Mouse (Mus musculus) retina, postnatal 7 days (tissue): Measurements from ENCODE around the gene Wnt10a.

Experiments used
- DNase-seq: peaks from one replicate; pipeline ENCODE4 v3.0.0-alpha.2; 2012; ENCODE audit warnings: low read depth, low spot score

Wnt10a gene

DNA sequence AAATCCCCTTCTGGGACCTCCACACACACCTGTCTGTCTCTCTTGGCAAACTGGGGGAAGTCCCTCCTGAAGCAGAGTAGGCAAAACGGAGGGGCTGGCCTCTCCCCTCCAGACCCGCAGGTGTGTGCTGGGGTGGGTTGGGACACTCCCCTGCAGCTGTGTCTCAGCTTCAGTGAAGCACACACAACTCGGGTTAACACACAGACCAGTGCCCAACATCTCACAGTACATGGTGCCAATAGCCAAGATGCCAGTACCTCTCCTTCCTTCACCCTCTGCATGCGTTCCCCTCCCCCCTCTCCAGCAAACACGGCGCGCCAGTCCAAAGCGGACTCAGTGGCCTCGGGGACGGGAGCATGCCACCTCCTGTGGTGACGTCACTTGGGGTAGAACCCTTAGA lies at the start of gene Wnt10a:
TSS of gene Wnt10a (plus strand) at position 268 of the 400 bp plus-strand sequence.
- DNase-seq, result no peak

DNA sequence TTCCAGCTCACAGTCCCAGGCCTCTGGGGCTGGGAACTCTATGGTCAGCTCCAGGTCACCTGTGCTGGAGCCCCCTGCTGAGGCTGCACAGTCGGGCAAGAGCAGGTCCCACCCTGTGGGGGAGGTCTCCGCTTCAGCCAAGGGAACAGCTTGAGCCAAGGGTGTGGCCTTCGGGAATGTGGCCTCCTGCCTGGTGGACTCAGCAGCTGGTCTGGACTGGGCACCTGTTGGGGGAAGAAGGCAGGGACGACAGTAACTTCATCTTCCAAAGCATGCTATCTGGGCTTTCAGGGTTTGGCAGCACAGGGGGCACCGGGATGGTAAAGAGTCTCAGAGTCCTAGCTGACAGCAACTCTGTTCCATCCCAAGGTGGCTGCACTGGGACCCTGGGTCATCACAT lies 44.0 kb upstream of the Wnt10a start:
- DNase-seq, result no peak

DNA sequence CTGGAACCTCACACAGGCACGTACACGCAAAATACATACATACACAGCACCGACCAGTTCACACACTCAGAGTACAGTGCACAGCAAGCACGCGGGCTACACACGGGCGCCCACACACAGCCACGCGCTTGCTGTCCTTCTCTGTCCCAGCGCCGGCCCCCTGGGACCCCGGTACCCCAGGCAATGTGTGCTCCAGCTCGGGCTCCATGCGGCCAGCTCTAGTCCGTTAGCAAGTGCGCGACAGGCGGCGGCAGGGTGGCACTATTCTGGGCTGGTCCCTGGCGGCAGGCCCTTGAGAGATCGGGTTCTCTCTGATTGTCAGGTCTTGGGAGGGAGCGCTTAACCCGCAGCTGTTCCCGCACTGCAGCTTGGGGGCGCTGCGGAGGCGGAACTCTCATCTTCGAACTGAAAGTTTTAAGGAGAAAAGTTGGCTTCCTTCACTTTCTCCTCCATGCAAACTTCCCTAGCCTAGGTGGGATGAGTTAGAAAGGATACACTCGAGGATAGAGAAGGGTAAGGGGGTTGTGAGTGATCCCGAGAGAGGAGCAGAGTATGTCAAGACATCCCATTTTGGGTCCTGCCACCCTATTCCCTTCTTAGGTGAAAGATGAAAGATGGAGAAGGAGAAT lies 42.6 kb upstream of the Wnt10a start, which contains the start of gene Prkag3:
TSS of gene Prkag3 (minus strand) at position 579 of the 629 bp plus-strand sequence.
- DNase-seq, result no peak

DNA sequence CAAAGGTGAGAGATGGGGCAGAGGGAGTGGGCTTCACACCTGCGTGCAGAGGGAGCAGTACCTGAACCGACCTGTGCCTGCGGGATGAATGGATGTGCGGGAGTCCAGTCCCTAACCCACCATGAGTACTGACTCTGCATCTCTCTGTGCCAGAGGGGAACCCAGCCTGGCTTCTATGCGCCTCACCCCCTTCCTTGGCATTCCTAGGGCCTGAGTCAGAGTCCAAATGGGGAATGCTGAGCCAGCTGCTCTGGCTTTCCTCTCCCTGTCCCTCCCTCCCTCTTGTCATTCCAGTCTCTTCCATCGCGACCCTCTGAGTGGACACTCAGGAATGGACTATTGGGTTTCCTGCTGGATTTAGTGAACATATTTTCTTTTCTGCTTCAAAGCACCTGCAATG lies 42.0 kb upstream of the Wnt10a start:
- no peak for DNase-seq

DNA sequence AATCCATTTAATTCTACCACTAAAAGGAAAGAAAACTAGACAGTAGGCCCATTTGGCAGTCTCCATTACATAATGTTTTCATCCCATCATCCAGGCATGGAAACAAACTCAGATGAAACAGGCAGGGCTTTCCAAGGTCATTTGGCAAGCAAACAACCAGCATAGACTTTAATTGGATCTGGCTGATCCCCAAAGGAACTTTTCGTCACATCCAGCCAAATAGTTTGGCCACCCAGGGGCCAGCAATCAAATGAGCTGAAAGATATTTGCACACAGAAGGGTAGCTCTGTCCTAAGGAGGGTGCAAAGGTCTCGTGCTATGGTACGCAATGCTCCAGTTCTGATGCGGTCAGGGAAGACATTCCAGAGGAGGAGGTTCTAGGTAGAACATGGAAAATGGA lies 40.6 kb upstream of the Wnt10a start:
- DNase-seq, result no peak

DNA sequence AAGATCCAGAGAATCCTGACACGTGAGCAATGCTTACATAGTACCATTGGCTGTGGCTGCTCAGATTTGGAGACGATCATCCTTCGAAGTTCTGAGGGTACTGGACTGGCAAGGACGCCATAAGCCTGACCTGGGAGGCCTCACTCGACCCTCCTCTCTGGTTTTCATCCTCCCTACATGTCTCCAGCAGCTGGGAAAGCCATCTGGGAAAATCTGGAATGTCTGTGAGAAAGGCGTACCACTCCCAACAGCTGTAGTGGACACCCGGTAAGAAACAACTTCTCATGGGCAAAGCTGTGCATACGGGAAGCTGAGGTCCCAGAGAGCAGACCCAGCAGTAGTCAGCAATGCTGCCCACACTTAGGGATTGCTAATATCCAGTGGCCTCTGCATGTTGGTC lies 39.2 kb upstream of the Wnt10a start:
- DNase-seq, result no peak

DNA sequence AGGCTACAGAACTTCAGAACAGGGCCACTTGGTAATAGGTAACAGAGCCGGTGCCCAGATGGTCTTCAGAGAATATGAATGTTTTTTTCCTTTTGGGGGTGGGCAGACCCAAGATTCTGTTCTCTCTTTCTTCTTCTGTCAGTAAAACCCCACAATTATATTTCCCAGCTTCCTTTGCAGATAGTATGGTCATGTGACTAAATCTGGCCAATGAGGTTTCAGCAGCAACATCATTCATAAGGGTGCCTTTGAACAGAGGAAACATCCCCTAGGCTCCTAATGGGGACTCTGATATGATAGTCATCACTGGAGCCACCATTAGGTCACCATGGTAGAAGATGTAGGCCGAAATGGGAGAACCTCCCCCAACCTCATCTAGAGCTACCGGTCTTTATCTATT lies 38.5 kb upstream of the Wnt10a start:
- DNase-seq, result no peak

DNA sequence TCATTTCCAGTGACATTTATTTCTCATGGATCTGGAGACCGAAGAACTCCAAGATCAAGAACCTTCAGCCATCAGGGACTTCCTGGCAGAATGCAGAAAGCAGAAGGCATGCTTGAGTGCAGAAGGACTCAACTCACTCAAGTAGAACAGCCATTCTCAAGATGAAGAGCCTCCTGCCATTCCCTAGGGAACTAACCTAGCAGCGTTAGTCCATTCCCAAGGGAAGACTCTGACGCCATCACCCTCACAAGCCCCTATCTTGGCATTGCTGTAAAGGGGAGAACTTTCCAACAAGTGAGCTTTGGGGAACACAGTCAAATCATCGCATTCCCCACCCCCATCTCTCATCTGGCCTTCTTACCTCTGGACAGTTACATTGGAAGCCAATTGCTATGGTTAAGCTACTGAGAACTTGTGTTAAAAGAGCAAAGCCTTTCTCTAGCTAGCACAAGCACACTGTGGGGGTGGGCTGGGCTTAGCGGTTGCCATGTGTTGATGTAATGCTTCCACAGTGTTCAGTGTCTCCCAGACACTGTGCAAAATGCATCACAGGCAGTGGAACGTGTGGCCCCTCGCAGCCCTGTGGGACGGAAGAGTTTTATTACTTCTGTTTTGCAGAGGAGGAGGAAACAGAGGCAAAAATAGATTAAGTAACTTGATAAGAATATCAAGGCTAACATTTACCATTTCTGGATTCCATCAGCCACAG lies 37.9 kb upstream of the Wnt10a start:
- no peak for DNase-seq

DNA sequence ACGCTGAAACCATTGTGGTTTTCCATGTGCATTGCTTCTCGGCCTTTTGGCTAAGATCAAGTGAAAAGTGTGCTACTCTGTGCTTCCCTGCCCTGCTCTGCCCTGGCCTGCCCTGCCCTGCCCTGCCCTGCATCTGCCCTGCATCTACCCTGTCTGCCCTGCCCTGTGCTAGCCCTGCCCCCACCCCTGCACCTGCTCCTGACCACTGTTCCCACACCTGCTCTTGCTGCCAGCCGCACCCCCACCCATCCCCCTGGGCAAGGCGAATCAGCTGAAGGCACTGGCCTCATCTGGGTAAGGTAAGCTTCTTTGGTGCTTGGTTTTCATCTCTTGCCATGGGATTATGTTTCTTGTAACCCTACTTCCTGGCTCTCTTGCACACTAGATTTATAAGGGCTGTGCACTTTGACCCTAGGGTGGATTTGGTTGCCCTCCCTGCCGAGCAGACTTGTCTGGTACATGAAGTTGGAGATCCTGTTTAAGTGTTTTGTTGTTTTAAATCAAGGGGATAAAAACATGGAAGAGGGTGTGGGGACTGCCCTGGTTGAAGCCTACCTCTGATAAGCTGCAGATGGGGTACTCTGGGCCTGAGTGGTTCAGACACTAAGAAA lies 37.0 kb upstream of the Wnt10a start:
- DNase-seq, result no peak

DNA sequence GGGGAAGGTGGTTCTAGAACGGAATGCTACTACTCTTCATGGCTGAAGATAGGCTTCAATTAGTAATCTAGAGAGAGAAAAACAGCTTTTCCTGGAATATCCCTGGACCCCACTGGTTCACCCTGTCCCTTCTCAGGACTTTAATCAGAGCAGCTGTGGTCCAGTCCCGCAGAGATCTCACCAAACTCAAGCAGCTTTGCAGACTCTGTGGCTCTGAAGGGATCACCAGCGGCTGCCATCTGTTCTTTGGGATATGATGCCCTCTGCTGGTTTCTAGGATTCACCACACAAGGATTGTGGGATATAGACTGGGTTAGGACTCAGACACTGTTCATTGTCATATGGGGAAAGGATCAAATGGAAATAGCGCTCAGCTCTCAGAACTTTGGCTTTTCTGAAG lies 31.5 kb upstream of the Wnt10a start:
- peak; percentile 71 for DNase-seq

DNA sequence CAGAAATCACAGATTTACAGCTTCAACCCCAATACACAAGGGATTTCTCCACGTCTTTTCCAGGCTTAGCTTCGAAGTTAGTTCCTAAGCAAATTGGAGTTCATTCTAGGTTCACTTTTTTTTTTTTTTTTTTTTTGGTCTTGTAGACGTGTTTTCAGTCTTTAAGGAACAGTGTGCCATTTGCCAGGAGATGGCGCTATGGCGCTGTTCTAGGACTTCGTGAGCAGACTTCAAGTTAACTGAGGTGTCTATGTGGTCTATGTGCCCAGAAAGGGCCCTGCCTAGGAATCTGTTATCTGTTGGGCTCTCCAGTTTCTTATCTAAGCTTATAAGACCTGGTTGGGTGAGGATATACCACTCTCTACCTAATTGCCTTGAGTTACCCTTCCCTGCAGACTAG lies 28.2 kb upstream of the Wnt10a start:
- peak; percentile 62 for DNase-seq

DNA sequence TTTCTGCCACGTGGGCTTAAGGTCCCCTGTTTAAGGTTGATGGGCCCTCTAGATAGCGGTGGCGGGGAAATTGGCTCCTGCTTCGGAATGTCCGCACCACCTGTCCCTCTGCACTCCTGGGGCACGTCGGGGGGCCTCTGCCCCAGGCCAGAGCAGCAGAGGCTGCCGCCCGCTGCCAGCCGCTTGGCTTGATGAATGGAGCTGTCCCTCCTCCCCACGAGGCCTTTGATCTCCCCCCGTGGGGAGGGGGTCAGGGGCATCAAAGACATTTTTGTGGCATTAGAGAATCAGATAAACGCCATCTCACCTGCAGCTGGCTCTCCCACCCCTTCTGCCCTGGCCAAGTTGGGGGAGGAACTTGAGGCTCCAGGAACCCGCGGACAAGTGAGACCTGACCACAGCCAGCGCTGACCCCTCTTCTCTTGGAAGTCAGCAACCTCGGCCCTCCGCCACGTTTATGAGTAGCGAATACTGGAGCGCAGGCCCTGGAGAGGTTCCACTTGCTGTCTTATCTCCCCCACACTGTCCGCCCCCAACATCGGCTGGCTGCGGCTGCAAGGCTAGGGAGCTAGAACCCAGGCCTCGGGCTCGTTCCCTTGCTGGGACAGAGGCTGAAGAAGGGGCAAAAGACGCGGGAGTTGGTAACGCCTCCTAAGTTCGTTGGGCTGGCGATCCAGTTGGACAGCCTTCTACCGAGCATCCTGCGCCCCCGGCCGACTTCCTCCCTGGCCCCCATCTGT lies 20.4 kb upstream of the Wnt10a start:
- DNase-seq, result no peak

DNA sequence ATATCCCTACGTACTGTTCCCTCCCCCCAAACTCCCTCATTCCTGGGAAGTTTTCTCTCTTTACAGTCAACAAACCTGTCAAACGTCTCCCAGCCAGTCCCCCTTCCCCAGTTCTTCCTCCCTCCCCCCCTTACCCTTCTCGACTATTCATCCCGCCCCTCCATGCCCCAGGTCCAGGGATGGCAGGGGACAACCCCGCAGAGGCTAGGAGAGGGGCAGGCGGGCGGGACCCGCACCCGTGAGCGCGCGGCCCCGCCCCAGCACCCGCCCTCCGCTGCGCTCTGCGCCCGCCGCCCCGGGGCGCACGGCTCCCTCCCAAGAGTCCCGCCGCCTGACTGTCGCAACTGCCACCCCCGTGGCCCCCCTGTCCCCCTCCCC lies 19.9 kb upstream of the Wnt10a start:
- no peak for DNase-seq

DNA sequence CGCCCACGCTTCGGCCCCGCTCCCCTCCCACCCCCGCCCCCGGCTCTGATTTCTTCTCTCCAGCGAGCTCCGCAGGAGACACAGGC lies 19.6 kb upstream of the Wnt10a start, which contains the start of gene Wnt6:
TSS of gene Wnt6 (plus strand) at position 48 of the 86 bp plus-strand sequence.
- no peak for DNase-seq

DNA sequence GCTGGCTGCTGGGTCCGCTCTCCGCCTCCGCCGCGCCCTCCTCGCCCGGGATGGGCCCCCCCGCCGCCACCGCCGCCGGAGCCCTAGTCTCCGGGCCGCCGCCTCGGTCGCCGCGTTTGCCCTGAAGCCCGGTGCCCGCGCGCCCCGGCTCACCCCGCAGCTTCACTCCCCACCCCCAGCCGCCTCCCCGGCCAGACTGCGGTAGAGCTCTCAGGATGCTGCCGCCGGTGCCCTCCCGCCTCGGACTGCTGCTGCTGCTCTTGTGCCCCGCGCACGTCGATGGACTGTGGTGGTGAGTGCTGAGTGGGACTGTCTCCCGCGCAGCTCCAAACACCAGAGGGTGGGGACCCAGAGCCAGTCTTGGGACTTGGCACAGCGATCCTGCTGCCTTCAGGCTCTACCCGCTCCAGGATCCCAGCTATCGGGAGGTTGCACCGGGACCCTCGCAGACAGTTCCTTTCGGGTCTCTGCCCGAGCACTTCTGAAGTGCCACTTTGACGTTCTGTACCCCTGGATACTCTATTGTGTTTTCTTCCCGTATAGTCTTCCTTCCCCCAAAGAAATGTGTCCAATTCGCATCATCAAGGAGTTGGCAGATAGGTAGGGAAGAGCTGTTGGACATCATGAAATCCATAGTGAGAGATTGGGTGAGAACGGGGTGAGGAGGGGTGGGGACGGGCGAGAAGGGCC lies 19.2 kb upstream of the Wnt10a start:
- DNase-seq, result no peak

DNA sequence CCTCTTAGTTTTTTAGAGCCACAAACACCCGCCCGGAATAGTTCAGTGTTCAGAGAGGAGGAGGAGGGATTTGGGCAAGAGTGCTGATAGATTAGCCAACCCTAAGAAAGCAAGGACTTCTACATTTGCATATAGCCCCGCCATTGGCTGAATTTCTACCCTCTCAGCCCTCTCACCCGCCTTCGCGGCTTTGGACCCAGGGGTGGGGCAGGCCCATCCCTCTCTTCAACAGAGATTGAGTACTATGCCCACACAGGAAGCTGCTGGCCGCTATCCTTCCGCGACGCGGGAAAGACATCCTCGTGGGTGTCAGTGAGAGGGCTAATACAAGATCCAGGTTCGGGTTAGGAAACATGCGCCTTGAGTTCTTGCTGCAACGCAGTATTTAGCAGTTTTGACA lies 18.2 kb upstream of the Wnt10a start:
- DNase-seq, result peak; percentile 51

DNA sequence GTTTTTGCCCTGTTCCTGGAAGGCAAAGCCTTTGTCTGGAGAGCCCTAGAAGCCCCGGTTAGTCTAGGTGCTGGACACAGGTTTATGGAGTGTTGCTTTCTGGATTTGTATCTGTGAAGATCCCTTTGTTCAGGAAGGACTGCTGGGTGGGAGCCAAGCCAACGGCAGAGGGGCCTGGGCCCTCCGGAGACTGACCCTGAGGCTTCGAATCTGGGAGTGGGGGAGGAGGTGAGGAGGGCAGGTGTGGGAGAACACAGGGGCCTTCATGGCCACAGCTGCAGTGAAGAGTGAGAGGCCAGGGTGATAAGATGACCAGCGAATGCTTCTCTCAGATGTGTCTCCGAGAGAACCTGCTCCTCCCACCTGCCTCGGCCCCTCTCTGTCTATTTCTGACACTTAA lies 17.3 kb upstream of the Wnt10a start:
- no peak for DNase-seq

DNA sequence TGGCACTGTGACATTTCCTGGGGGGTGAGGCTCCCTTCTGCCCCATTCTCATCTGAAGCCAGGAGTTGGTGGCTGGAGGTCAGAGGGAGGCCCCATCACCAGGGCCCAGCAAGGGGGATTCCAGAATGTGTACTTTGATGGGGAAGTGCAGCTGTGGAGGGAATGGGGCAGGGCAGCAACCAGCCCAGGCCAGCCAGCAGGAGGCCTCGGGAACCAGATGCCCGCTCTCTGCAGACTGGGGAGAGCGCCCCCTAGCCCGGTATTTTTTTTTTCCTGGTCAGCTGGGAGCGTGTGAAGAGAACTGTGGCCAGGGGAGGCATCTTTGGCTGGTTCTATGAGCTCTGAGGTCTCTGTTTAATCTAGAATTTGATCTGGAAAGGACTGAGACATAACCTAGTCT lies 15.5 kb upstream of the Wnt10a start:
- DNase-seq, result no peak

DNA sequence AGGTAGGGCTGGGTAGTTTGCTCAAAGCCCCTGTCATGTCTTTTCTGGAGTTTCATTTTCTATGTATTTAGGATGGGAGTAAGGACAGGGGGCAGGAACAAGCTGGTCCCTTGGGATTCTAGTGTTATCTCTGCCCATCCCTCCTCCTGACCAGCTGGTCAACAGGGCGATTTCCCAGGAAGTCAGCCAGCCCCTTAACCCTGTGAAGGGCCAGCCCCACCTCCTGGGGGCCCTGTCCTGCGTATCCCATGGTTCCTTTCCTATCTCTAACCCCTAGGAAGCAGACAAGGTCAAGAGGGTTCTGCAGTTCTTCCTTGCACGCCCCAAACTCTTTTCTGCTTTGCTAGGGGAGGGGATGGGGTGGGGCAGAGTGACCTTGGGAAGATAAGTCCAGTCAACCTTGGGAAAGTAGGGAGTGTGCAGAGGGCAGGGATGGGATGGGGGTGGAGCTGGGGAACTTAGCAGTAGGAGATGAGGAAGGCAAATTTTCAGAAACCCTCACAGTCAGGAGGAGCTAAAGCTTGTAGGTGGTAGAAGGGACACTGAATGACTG lies 12.3 kb upstream of the Wnt10a start:
- no peak for DNase-seq

DNA sequence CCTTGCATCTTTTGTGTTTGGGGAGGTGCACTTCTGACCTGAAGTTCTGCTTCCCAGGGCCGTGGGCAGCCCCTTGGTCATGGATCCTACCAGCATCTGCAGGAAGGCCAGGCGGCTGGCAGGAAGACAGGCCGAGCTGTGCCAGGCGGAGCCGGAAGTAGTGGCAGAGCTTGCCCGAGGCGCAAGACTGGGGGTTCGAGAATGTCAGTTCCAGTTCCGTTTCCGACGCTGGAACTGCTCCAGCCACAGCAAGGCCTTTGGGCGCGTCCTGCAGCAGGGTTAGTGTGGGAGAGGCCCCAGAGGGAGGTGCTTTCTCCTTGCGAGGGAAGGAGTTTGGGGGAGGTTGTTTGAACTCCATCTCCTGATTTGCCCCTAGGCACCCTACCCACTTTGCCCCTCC lies 9.3 kb upstream of the Wnt10a start:
- DNase-seq, result no peak

DNA sequence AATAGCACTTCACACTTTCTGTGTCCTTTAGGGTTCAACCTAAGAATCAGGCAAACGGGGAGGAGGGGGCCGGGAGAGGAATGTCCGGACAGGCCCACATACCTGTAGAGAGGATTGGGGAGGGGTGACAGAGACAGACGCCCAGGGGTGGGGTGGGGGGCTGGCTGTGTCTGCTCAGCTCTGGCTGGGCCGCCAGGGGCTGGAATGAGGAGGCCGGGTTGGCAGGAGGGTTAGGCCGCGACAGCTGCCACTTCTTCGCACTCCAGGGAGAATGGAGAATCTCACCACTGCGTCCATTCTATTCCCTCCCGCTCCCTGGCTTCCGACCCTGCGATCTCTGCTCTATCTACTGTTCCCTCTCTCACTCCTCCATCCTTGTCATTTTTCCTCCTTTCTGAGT lies 7.8 kb upstream of the Wnt10a start:
- no peak for DNase-seq
